Mouse (Mus musculus): Measurements from ENCODE around the gene Klhl3. TPM values are rescaled to one million over a fixed set of nuclear protein-coding genes. Genes with fewer than 3 reads are reported as not detected.

The Klhl3 gene
- polyA plus RNA-seq, 1 experiment: 0.50 TPM

GRCm38 (mm10) chr13:58023001-58023560, 90.3 kb downstream of the Klhl3 start:
- H3K4me1 ChIP-seq (ENCODE audit: control insufficient read depth, insufficient read depth, low read length): no peaks in the 10 kb centered on the region; the same call in none of the 2 replicates
- 84% methylated on average over 9 of the region's 9 CpGs for WGBS
- H3K4me3 ChIP-seq (replicated peaks; ENCODE audit: control insufficient read depth, low read depth, low read length): no peak overlapping the region
- TF ChIP-seq POLR2A (IDR thresholded peaks at IDR 0.05; ENCODE audit: borderline replicate concordance, control insufficient read depth, low read depth, low read length) (no peak), CTCF (IDR thresholded peaks at IDR 0.05; ENCODE audit: control insufficient read depth, insufficient read depth, low read length) (no peak)
- no peak overlapping the region for H3K27ac ChIP-seq (ENCODE audit: control insufficient read depth, insufficient read depth, low read depth, low read length, poor library complexity)

- WGBS: 16% methylated on average over 10 of the region's 10 CpGs
- no peak for TF ChIP-seq POLR2A (IDR thresholded peaks at IDR 0.05; ENCODE audit: borderline replicate concordance, control insufficient read depth, low read depth, low read length)
- TF ChIP-seq CTCF (IDR thresholded peaks at IDR 0.05; ENCODE audit: control insufficient read depth, insufficient read depth, low read length): no peak
- no peak overlapping the region for H3K4me3 ChIP-seq (replicated peaks; ENCODE audit: control insufficient read depth, low read depth, low read length)
- H3K4me1 ChIP-seq (ENCODE audit: control insufficient read depth, insufficient read depth, low read length): no peaks in the 10 kb centered on the region; the same call in none of the 2 replicates
- H3K27ac ChIP-seq (ENCODE audit: control insufficient read depth, insufficient read depth, low read depth, low read length, poor library complexity): no peak overlapping the region
These were observed 93.0 kb downstream of the Klhl3 start for GRCm38 (mm10) chr13:58020428-58020827.

GRCm38 (mm10) chr13:58017298-58017697, 96.1 kb downstream of the Klhl3 start:
- H3K4me1 ChIP-seq (ENCODE audit: control insufficient read depth, insufficient read depth, low read length): no peaks in the 10 kb centered on the region; the same call in 1 of the 2 replicates
- no peak for TF ChIP-seq POLR2A (IDR thresholded peaks at IDR 0.05; ENCODE audit: borderline replicate concordance, control insufficient read depth, low read depth, low read length)
- TF ChIP-seq CTCF (IDR thresholded peaks at IDR 0.05; ENCODE audit: control insufficient read depth, insufficient read depth, low read length): no peak
- 76% methylated on average over 6 of the region's 6 CpGs for WGBS
- no peak overlapping the region for H3K27ac ChIP-seq (ENCODE audit: control insufficient read depth, insufficient read depth, low read depth, low read length, poor library complexity)
- no peak overlapping the region for H3K4me3 ChIP-seq (replicated peaks; ENCODE audit: control insufficient read depth, low read depth, low read length)

- Histone ChIP-seq H3K4me3 (replicated peaks; ENCODE audit: control insufficient read depth, low read depth, low read length) (no peak overlapping the region), H3K27ac (ENCODE audit: control insufficient read depth, insufficient read depth, low read depth, low read length, poor library complexity) (no peak overlapping the region), H3K4me1 (ENCODE audit: control insufficient read depth, insufficient read depth, low read length) (no peaks in the 10 kb centered on the region)
- TF ChIP-seq POLR2A (IDR thresholded peaks at IDR 0.05; ENCODE audit: borderline replicate concordance, control insufficient read depth, low read depth, low read length) (no peak), CTCF (IDR thresholded peaks at IDR 0.05; ENCODE audit: control insufficient read depth, insufficient read depth, low read length) (peak; percentile 47)
- WGBS: 62% methylated on average over 14 of the region's 14 CpGs
These were observed 101.1 kb downstream of the Klhl3 start for GRCm38 (mm10) chr13:58012067-58012925.

GRCm38 (mm10) chr13:58011526-58011925, 101.9 kb downstream of the Klhl3 start:
- H3K4me3 ChIP-seq (replicated peaks; ENCODE audit: control insufficient read depth, low read depth, low read length): no peak overlapping the region
- 67% methylated on average over 2 of the region's 2 CpGs for WGBS
- TF ChIP-seq POLR2A (IDR thresholded peaks at IDR 0.05; ENCODE audit: borderline replicate concordance, control insufficient read depth, low read depth, low read length) (no peak), CTCF (IDR thresholded peaks at IDR 0.05; ENCODE audit: control insufficient read depth, insufficient read depth, low read length) (no peak)
- no peak overlapping the region for H3K27ac ChIP-seq (ENCODE audit: control insufficient read depth, insufficient read depth, low read depth, low read length, poor library complexity)
- no peaks in the 10 kb centered on the region for H3K4me1 ChIP-seq (ENCODE audit: control insufficient read depth, insufficient read depth, low read length)

GRCm38 (mm10) chr13:58010416-58010815, 103.0 kb downstream of the Klhl3 start:
- no peak overlapping the region for H3K4me3 ChIP-seq (replicated peaks; ENCODE audit: control insufficient read depth, low read depth, low read length)
- no peaks in the 10 kb centered on the region for H3K4me1 ChIP-seq (ENCODE audit: control insufficient read depth, insufficient read depth, low read length)
- 87% methylated on average over 7 of the region's 7 CpGs for WGBS
- no peak overlapping the region for H3K27ac ChIP-seq (ENCODE audit: control insufficient read depth, insufficient read depth, low read depth, low read length, poor library complexity)
- TF ChIP-seq POLR2A (IDR thresholded peaks at IDR 0.05; ENCODE audit: borderline replicate concordance, control insufficient read depth, low read depth, low read length): no peak
- no peak for TF ChIP-seq CTCF (IDR thresholded peaks at IDR 0.05; ENCODE audit: control insufficient read depth, insufficient read depth, low read length)

GRCm38 (mm10) chr13:58009275-58009674, 104.1 kb downstream of the Klhl3 start:
- TF ChIP-seq POLR2A (IDR thresholded peaks at IDR 0.05; ENCODE audit: borderline replicate concordance, control insufficient read depth, low read depth, low read length): no peak
- TF ChIP-seq CTCF (IDR thresholded peaks at IDR 0.05; ENCODE audit: control insufficient read depth, insufficient read depth, low read length): no peak
- no peaks in the 10 kb centered on the region for H3K4me1 ChIP-seq (ENCODE audit: control insufficient read depth, insufficient read depth, low read length)
- no peak overlapping the region for H3K4me3 ChIP-seq (replicated peaks; ENCODE audit: control insufficient read depth, low read depth, low read length)
- no peak overlapping the region for H3K27ac ChIP-seq (ENCODE audit: control insufficient read depth, insufficient read depth, low read depth, low read length, poor library complexity)
- WGBS: 86% methylated on average over 13 of the region's 13 CpGs

- no peaks in the 10 kb centered on the region for H3K4me1 ChIP-seq (ENCODE audit: control insufficient read depth, insufficient read depth, low read length)
- no peak overlapping the region for H3K27ac ChIP-seq (ENCODE audit: control insufficient read depth, insufficient read depth, low read depth, low read length, poor library complexity)
- no peak overlapping the region for H3K4me3 ChIP-seq (replicated peaks; ENCODE audit: control insufficient read depth, low read depth, low read length)
- WGBS: 88% methylated on average over 5 of the region's 5 CpGs
- no peak for TF ChIP-seq CTCF (IDR thresholded peaks at IDR 0.05; ENCODE audit: control insufficient read depth, insufficient read depth, low read length)
- no peak for TF ChIP-seq POLR2A (IDR thresholded peaks at IDR 0.05; ENCODE audit: borderline replicate concordance, control insufficient read depth, low read depth, low read length)
These were observed 105.4 kb downstream of the Klhl3 start for GRCm38 (mm10) chr13:58008038-58008364.
